Comparison of ENCODE assay signal across 13 mouse cellular contexts in the genomic region with DNA sequence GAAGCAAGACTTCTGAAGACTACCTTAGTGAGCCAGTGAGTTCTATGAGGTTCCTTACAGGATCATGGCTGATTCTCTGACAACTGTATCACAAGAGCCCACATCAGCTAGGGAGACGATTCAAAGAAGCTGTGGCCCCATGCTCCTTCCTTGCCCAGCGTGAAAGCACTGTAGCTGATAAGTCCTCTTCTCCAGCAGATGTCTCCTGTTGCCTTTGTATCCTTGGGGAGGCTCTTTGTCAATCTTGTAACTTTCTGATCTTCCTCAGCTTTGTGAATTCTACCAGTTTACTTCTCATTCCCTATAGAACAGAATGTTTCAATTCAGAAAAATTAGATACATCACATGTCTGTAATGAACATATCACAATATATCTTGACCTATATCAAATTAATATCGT.
"Had no signal": no experiment of that assay in that cellular context is flagged by ENCODE, and none has a peak within 500 bp of the region (broad histone marks: within the 10 kb centered on the region; RNA-seq: fewer than 3 reads in every experiment).

No protein-coding gene starts in this region.

- H3K27ac ChIP-seq: limb, embryonic 15.5 days; liver, embryonic 13.5 days; lung, embryonic 15.5 days; neural tube, embryonic 15.5 days had no signal

- H3K36me3 ChIP-seq: limb, embryonic 15.5 days; liver, embryonic 13.5 days; lung, embryonic 15.5 days; neural tube, embryonic 15.5 days had no signal

- H3K4me1 ChIP-seq: liver, embryonic 13.5 days had no signal

- H3K4me3 ChIP-seq: limb, embryonic 15.5 days; liver, embryonic 13.5 days; lung, embryonic 15.5 days; myocyte; neural tube, embryonic 15.5 days had no signal

- H3K27me3 ChIP-seq: limb, embryonic 15.5 days; liver, embryonic 13.5 days; lung, embryonic 15.5 days; neural tube, embryonic 15.5 days had no signal

- ATAC-seq: liver, postnatal 0 days had no signal

- DNase-seq: kidney, adult 2 months; kidney, postnatal 36 days; liver, embryonic 13.5 days; liver, postnatal 0 days; lung, postnatal 36 days; midbrain, embryonic 14.5 days; right cerebral cortex, adult 18-20 months; right cerebral cortex, postnatal 25 days; thymus, postnatal 4 days had no signal

- H3K9ac ChIP-seq: limb, embryonic 15.5 days; liver, embryonic 13.5 days; liver, postnatal 0 days; lung, embryonic 15.5 days; neural tube, embryonic 15.5 days had no signal

- H3K4me2 ChIP-seq: limb, embryonic 15.5 days; liver, embryonic 13.5 days; lung, embryonic 15.5 days; neural tube, embryonic 15.5 days had no signal

- H3K9me3 ChIP-seq: limb, embryonic 15.5 days; liver, embryonic 13.5 days; lung, embryonic 15.5 days; neural tube, embryonic 15.5 days had no signal
